Mouse (Mus musculus): ENCODE data around the gene Pik3r5.

DNA sequence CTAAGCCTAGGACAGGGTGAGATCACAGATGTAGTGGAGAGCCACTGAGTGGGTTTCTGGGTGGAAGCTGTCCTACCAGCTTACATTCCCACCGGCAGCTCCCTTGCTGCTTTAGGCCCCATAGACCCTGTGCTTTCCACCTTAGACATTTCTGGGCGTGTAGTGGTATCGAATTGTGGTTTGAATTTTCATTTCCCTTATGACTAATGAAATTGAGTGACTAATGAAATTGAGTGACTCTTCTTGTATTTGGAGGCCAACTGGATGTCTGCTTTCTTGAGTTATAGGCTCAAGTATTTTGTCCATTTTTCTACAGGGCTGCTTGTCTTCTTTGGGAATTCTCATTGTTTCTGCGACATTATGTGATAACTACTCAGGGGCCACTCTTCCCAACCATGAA, 14.6 kb downstream of the Pik3r5 start:
- TF ChIP-seq GATA1 (IDR thresholded peaks at IDR 0.05; ENCODE audit: borderline replicate concordance, low read length) (no peak), FLI1 (IDR thresholded peaks at IDR 0.05; ENCODE audit: low read length) (no peak)
